Mouse (Mus musculus): ENCODE data around the gene Fa2h. TPM values are rescaled to one million over a fixed set of nuclear protein-coding genes. Genes with fewer than 3 reads are reported as not detected.
"Not testable (repeated sequence)": the region's sequence is repeated elsewhere in the genome, so short reads cannot be mapped to it uniquely, and the experiment has no call there.

Fa2h gene
- polyA plus RNA-seq, 1 experiment from 2014 or later, result not detected

DNA sequence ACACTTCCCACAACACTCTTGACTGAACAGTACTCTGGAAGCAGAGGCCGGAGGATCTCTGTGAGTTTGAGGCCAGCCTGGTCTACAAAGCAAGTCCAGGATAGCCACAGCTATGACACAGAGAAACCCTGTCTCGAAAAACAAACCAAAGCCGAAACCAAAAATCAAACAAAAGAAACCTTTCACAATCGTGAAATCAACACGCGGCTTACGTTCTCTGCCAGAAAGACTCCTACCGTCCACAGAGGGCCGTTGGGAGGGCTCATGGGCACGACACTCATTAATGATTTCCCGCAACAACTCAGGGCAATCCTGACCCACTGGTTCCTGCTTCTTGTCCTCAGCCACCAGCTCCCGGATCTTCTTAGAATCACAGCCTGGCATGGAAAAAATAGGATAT lies 78.9 kb downstream of the Fa2h start:
- Histone ChIP-seq H3K4me2 (ENCODE audit: low read depth) (no peak overlapping the region), H3K9ac (ENCODE audit: low read length) (no peak overlapping the region), H3K36me3 (ENCODE audit: control insufficient read depth, insufficient read depth, low read length) (no peaks in the 10 kb centered on the region), H3K4me3 (ENCODE audit: low read depth, low read length) (no peak overlapping the region), H3K27ac (ENCODE audit: low read depth, low read length) (no peak overlapping the region), H3K27me3 (ENCODE audit: control insufficient read depth, insufficient read depth, low read length) (no peaks in the 10 kb centered on the region), H3K9me3 (ENCODE audit: control insufficient read depth, low read length) (no peaks in the 10 kb centered on the region), H3K4me1 (ENCODE audit: control insufficient read depth, insufficient read depth, low read length) (no peaks in the 10 kb centered on the region)
- 87% methylated on average over 12 of the region's 12 CpGs for WGBS
- DNase-seq (ENCODE audit: low spot score) (no peak), ATAC-seq (ENCODE audit: insufficient read depth, low FRiP score, low TSS enrichment) (no peak)

DNA sequence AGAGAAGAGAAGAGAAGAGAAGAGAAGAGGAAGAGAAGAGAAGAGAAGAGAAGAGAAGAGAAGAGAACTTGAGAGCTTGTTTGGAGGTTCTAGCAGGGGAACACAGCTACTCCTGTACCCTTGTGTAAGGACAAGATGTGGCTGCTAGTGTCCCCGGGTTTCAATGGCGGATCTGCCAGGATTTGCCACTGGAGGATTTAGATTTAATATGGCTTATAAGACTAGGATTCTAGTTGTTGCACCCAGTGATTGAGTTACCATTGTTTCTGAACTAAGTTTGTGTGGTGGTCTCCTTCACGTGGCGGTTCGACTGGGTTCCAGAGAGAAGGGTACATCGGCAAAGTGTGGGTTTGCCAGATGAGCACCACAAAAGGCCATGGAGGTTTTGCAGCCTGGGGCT lies 79.7 kb downstream of the Fa2h start:
- not testable (repeated sequence) for H3K4me2 ChIP-seq (ENCODE audit: low read depth); H3K27ac ChIP-seq (ENCODE audit: low read depth, low read length); H3K36me3 ChIP-seq (ENCODE audit: control insufficient read depth, insufficient read depth, low read length); H3K4me1 ChIP-seq (ENCODE audit: control insufficient read depth, insufficient read depth, low read length); DNase-seq (ENCODE audit: low spot score); H3K9me3 ChIP-seq (ENCODE audit: control insufficient read depth, low read length); H3K4me3 ChIP-seq (ENCODE audit: low read depth, low read length); H3K9ac ChIP-seq (ENCODE audit: low read length); H3K27me3 ChIP-seq (ENCODE audit: control insufficient read depth, insufficient read depth, low read length); ATAC-seq (ENCODE audit: insufficient read depth, low FRiP score, low TSS enrichment)
- WGBS, result 91% methylated on average over 6 of the region's 6 CpGs

DNA sequence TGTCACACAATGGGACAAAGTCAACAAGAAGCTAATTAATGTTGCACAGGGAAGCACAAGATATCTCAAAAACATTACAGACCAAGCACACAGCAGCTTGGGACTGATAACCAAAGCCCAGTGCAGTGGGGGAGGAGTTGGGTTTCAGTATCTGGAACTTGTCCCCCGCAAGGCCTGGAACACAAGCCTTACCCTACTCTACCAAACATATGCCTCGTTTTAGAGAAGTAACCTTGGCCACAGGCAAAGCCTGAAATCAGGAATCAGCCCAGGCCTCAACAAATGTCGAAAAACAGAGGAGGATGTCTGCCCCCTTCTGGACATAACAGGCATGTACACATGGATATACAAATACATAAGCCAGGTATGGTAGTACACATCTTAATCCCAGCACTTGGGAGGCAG lies 80.9 kb downstream of the Fa2h start:
- H3K4me2 ChIP-seq (ENCODE audit: low read depth), result no peak overlapping the region
- DNase-seq (ENCODE audit: low spot score) (no peak), ATAC-seq (ENCODE audit: insufficient read depth, low FRiP score, low TSS enrichment) (no peak)
- no peaks in the 10 kb centered on the region for H3K36me3 ChIP-seq (ENCODE audit: control insufficient read depth, insufficient read depth, low read length)
- no peaks in the 10 kb centered on the region for H3K27me3 ChIP-seq (ENCODE audit: control insufficient read depth, insufficient read depth, low read length)
- H3K9ac ChIP-seq (ENCODE audit: low read length), result no peak overlapping the region
- no peak overlapping the region for H3K27ac ChIP-seq (ENCODE audit: low read depth, low read length)
- WGBS, result 78% methylated on average over 3 of the region's 3 CpGs
- H3K4me1 ChIP-seq (ENCODE audit: control insufficient read depth, insufficient read depth, low read length), result no peaks in the 10 kb centered on the region
- H3K9me3 ChIP-seq (ENCODE audit: control insufficient read depth, low read length), result no peaks in the 10 kb centered on the region
- H3K4me3 ChIP-seq (ENCODE audit: low read depth, low read length), result no peak overlapping the region

DNA sequence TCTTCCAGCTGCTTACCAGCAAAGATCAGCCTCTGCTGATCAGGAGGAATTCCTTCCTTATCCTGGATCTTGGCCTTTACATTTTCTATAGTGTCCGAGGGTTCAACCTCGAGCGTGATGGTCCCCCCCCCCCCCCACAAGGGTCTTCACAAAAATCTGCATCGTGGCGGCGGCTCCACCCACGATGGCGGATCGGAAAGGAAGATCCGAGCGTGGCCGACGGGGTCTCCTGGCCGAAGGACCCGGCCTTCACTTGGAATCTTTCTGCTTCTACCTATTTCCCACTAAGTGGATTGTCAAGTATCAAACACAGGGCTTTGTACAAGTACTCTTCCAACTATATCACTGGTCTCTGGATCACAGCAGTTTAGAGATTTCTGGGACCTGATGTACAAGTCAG lies 83.6 kb downstream of the Fa2h start:
- not testable (repeated sequence) for H3K4me1 ChIP-seq (ENCODE audit: control insufficient read depth, insufficient read depth, low read length); H3K9me3 ChIP-seq (ENCODE audit: control insufficient read depth, low read length); DNase-seq (ENCODE audit: low spot score); H3K27me3 ChIP-seq (ENCODE audit: control insufficient read depth, insufficient read depth, low read length); H3K4me2 ChIP-seq (ENCODE audit: low read depth); ATAC-seq (ENCODE audit: insufficient read depth, low FRiP score, low TSS enrichment); H3K27ac ChIP-seq (ENCODE audit: low read depth, low read length); H3K4me3 ChIP-seq (ENCODE audit: low read depth, low read length); H3K36me3 ChIP-seq (ENCODE audit: control insufficient read depth, insufficient read depth, low read length); H3K9ac ChIP-seq (ENCODE audit: low read length)
- WGBS, result 88% methylated on average over 15 of the region's 15 CpGs

DNA sequence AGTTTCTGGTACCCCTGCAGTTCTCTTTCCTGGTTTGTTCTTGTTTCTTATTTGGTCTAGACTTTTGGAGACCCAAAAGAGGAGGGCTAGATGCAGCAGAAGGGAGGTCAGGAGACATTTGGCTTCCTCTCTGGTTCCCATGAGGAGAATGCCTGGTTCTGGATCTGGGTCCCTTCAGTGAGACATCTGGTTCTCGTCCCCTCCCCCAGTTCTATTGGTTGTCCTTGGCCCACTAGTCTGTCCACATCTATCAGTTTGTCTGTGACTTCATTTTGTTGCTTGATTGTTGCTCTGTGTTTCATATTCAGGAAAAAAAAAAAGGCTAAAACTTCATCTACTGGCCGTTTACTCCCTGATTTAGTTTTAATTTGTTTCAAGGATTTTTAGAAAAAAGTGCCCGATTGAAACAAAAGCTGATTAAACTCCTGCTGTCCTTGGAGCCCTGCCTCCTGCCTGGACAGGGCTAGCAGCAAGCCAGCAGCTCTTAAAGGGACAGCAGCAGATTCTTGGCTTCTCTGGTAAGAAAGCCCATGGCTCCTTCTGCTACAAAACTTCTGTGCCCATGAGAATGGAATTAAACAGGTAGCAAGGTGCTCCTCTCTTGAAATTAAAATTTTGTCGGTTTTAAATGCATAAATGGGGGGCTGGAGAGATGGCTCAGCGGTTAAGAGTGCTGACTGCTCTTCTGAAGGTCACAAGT lies 88.4 kb downstream of the Fa2h start:
- ATAC-seq (ENCODE audit: insufficient read depth, low FRiP score, low TSS enrichment) (no peak), DNase-seq (ENCODE audit: low spot score) (no peak)
- Histone ChIP-seq H3K4me1 (ENCODE audit: control insufficient read depth, insufficient read depth, low read length) (no peaks in the 10 kb centered on the region), H3K27ac (ENCODE audit: low read depth, low read length) (no peak overlapping the region), H3K9ac (ENCODE audit: low read length) (no peak overlapping the region), H3K27me3 (ENCODE audit: control insufficient read depth, insufficient read depth, low read length) (no peaks in the 10 kb centered on the region), H3K9me3 (ENCODE audit: control insufficient read depth, low read length) (no peaks in the 10 kb centered on the region), H3K4me2 (ENCODE audit: low read depth) (no peak overlapping the region), H3K4me3 (ENCODE audit: low read depth, low read length) (no peak overlapping the region), H3K36me3 (ENCODE audit: control insufficient read depth, insufficient read depth, low read length) (no peaks in the 10 kb centered on the region)
- WGBS, result 40% methylated on average over 5 of the region's 5 CpGs

DNA sequence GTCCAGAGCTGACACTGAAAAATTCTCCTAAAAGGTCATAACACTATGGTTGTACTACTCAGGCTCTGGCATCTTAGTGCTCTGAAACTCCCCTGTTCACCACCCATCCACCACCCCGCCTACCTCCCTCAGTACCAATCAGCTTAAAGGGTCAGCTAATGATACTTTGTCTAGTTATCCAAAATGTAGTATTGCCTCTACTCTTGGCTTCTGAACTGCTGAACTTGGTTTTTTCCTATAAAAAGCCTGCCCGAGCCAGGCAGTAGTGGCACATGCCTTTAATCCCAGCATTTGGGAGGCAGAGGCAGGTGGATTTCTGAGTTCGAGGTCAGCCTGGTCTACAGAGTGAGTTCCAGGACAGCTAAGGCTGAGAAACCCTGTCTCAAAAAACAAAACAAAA lies 89.3 kb downstream of the Fa2h start:
- no peaks in the 10 kb centered on the region for H3K4me1 ChIP-seq (ENCODE audit: control insufficient read depth, insufficient read depth, low read length)
- H3K36me3 ChIP-seq (ENCODE audit: control insufficient read depth, insufficient read depth, low read length), result no peaks in the 10 kb centered on the region
- no peaks in the 10 kb centered on the region for H3K27me3 ChIP-seq (ENCODE audit: control insufficient read depth, insufficient read depth, low read length)
- no peak overlapping the region for H3K4me3 ChIP-seq (ENCODE audit: low read depth, low read length)
- WGBS, result 88% methylated on average over 3 of the region's 3 CpGs
- DNase-seq (ENCODE audit: low spot score) (no peak), ATAC-seq (ENCODE audit: insufficient read depth, low FRiP score, low TSS enrichment) (no peak)
- H3K9ac ChIP-seq (ENCODE audit: low read length), result no peak overlapping the region
- no peak overlapping the region for H3K27ac ChIP-seq (ENCODE audit: low read depth, low read length)
- no peak overlapping the region for H3K4me2 ChIP-seq (ENCODE audit: low read depth)
- no peaks in the 10 kb centered on the region for H3K9me3 ChIP-seq (ENCODE audit: control insufficient read depth, low read length)

DNA sequence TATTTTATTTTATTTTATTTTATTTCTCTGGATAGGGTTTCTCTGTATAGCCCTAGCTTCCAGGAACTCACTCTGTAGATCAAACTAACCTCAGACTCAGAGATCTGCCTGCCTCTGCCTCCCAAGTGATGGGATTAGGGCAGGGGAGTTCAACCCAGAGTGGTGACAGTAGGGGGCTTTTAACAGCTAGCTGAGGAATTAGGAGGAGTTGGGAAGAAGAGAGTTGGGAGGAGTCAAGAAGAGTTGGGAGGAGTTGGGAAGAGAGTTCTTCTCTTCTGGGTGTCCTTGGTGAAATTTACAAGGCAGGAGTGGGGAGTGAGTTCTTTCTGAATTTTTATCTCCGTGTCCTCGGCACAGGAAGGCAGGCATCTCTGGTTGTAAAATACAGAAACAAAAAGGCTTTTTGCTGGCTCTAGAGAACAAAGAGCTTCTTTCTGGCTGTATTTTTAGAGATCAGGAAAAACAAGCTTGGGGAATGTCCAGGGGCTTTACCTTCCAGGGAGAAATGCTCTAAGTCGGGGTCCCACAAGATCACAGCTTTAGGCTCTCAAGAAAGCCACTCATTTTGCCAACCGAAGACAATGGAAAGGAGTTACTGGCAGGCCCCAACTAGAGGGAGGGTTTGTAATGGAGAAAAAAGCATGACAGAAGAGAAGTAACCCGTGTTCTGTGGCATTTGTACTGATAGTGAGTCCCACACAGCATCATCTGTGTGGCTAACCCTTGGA lies 90.4 kb downstream of the Fa2h start:
- not testable (repeated sequence) for ATAC-seq (ENCODE audit: insufficient read depth, low FRiP score, low TSS enrichment); H3K4me3 ChIP-seq (ENCODE audit: low read depth, low read length); H3K9me3 ChIP-seq (ENCODE audit: control insufficient read depth, low read length); H3K4me1 ChIP-seq (ENCODE audit: control insufficient read depth, insufficient read depth, low read length); H3K27ac ChIP-seq (ENCODE audit: low read depth, low read length); H3K27me3 ChIP-seq (ENCODE audit: control insufficient read depth, insufficient read depth, low read length); H3K4me2 ChIP-seq (ENCODE audit: low read depth); H3K36me3 ChIP-seq (ENCODE audit: control insufficient read depth, insufficient read depth, low read length); H3K9ac ChIP-seq (ENCODE audit: low read length); DNase-seq (ENCODE audit: low spot score)
- 73% methylated on average over 5 of the region's 5 CpGs for WGBS

DNA sequence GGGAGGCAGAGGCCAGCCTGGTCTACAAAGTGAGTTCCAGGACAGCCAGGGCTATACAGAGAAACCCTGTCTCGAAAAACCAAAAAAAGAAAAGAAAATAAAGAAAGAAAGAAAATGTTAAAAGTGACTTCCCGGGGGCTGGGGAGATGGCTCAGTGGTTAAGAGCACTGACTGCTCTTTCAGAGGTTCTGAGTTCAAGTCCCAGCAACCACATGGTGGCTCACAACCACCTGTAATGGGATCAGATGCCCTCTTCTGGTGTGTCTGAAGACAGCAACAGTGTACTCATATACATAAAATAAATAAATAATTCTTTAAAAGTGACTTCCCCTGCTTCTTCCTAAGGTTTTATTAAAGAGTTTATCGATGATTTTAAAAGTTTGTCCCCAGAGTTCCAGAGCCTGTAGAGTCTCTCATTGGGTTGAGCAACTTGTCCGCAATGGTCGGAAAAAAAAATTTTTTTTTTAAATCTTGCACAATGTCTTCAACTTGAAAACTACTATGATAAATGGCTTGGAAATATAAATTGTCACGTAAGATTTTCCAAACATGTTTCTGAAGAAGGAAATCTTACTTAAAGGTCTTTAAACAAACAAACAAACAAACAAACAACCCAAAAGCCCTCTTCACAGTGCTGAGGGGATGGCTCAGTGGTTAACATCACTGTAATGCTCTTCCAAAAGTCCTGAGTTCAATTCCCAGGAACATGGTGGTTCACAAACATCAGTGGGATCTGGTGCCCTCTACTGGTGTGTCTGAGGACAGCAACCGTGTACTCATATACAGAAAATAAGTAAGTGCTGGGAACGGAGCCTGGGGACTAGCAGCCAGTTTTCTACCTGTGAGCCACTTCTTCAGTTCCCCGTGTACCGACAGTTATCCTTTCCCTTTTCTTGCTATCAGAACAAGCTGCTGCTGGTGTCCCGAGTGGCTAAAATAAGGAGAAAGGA lies 92.8 kb downstream of the Fa2h start:
- Histone ChIP-seq H3K4me2 (ENCODE audit: low read depth) (no peak overlapping the region), H3K27ac (ENCODE audit: low read depth, low read length) (no peak overlapping the region), H3K36me3 (ENCODE audit: control insufficient read depth, insufficient read depth, low read length) (peaks cover 3% of the 10 kb centered on the region; the same call in 1 of the 2 replicates), H3K9ac (ENCODE audit: low read length) (no peak overlapping the region), H3K27me3 (ENCODE audit: control insufficient read depth, insufficient read depth, low read length) (no peaks in the 10 kb centered on the region), H3K4me3 (ENCODE audit: low read depth, low read length) (peak overlapping the region; percentile 3; the same call in 1 of the 2 replicates), H3K9me3 (ENCODE audit: control insufficient read depth, low read length) (no peaks in the 10 kb centered on the region), H3K4me1 (ENCODE audit: control insufficient read depth, insufficient read depth, low read length) (no peaks in the 10 kb centered on the region)
- DNase-seq (ENCODE audit: low spot score) (no peak), ATAC-seq (ENCODE audit: insufficient read depth, low FRiP score, low TSS enrichment) (no peak)
- 66% methylated on average over 11 of the region's 11 CpGs for WGBS

Data from neural tube, embryonic 11.5 days (tissue).